Mouse (Mus musculus): Measurements from ENCODE around the gene Chd2. TPM values are rescaled to one million over a fixed set of nuclear protein-coding genes. Genes with fewer than 3 reads are reported as not detected.

The Chd2 gene
- polyA plus RNA-seq, 1 experiment from 2014 or later = 44.7 TPM

DNA sequence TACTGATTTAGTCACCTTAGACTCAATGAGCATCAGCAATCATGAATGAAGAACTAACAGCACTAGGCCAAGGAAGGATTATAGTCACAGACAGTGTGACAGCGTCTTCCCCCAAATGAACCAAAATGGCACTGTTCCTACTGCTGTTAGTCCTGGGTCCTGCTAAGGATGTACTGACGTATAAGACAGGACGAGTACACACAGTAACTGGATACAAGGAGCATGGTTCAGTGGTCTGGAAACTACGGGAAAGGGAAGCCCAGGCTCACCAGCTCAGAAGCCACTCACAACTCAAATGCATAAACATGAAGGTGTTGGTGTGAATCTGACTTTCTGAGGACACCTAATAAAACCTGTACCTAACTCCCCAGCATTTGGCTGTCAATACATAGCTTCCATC is 27.1 kb downstream of the Chd2 start:
- Histone ChIP-seq H3K27me3 (ENCODE audit: control insufficient read depth, insufficient read depth, low read length) (no peaks in the 10 kb centered on the region), H3K27ac (ENCODE audit: low read depth, low read length) (0 out of 2 replicates have a peak overlapping the region, but pooled peaks have one; percentile 17), H3K4me3 (ENCODE audit: low read depth, low read length) (no peak overlapping the region), H3K9ac (ENCODE audit: low read length) (no peak overlapping the region), H3K36me3 (ENCODE audit: control insufficient read depth, insufficient read depth, low read length) (peaks cover 19% of the 10 kb centered on the region), H3K4me2 (ENCODE audit: low read depth) (no peak overlapping the region), H3K9me3 (ENCODE audit: control insufficient read depth, low read length) (no peaks in the 10 kb centered on the region), H3K4me1 (ENCODE audit: control insufficient read depth, insufficient read depth, low read length) (no peaks in the 10 kb centered on the region)
- ATAC-seq (ENCODE audit: insufficient read depth, low FRiP score, low TSS enrichment) (no peak), DNase-seq (ENCODE audit: low spot score) (no peak)
- WGBS = 88% methylated on average over 4 of the region's 4 CpGs

DNA sequence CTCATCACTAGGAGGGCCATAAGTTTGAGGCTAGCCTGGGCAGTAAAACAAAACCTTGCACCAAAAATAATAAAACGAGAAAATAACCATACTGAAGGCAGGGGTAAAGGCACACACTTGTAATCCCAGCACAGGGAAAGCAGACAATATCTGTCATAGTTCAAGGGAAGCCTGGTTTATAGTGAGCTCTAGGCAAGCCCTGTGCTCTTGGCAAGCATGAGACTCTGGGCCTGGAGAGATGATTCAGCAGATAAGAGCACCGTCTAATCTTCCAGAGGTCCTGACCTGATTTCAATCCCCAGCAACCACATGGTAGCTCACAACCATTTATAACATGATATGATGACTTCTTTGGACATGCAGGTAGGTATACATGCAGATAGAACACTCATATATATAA is 29.2 kb downstream of the Chd2 start:
- 87% methylated on average over 2 of the region's 2 CpGs for WGBS
- H3K36me3 ChIP-seq (ENCODE audit: control insufficient read depth, insufficient read depth, low read length) = peaks cover 18% of the 10 kb centered on the region
- H3K27ac ChIP-seq (ENCODE audit: low read depth, low read length) = no peak overlapping the region
- H3K4me3 ChIP-seq (ENCODE audit: low read depth, low read length) = no peak overlapping the region
- ATAC-seq (ENCODE audit: insufficient read depth, low FRiP score, low TSS enrichment) = no peak
- no peaks in the 10 kb centered on the region for H3K9me3 ChIP-seq (ENCODE audit: control insufficient read depth, low read length)
- H3K27me3 ChIP-seq (ENCODE audit: control insufficient read depth, insufficient read depth, low read length) = no peaks in the 10 kb centered on the region
- H3K4me2 ChIP-seq (ENCODE audit: low read depth) = no peak overlapping the region
- no peaks in the 10 kb centered on the region for H3K4me1 ChIP-seq (ENCODE audit: control insufficient read depth, insufficient read depth, low read length)
- H3K9ac ChIP-seq (ENCODE audit: low read length) = no peak overlapping the region
- DNase-seq (ENCODE audit: low spot score) = no peak

DNA sequence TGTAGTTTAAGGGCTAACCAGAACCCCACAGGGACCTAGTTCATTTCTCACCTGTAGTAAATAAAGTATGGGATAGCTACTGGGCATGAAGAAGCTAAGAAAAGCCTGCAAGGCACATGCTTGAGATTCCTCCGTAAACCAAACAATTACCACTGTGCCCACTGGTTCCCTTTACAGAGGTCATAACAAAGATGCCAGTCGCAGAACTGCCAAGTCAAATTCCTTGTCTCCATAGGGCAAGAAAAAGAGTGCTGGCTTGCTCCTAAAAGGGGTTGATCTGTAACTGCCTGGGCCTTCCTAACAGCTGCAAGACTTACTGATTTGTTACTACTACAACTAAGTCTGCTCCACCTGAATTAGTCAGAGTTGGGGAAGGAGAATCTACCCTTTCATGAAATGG is 32.9 kb downstream of the Chd2 start:
- H3K9ac ChIP-seq (ENCODE audit: low read length) = no peak overlapping the region
- H3K27ac ChIP-seq (ENCODE audit: low read depth, low read length) = no peak overlapping the region
- H3K9me3 ChIP-seq (ENCODE audit: control insufficient read depth, low read length) = no peaks in the 10 kb centered on the region
- H3K4me2 ChIP-seq (ENCODE audit: low read depth) = no peak overlapping the region
- peaks cover 20% of the 10 kb centered on the region for H3K36me3 ChIP-seq (ENCODE audit: control insufficient read depth, insufficient read depth, low read length)
- 94% methylated on average over 2 of the region's 2 CpGs for WGBS
- no peaks in the 10 kb centered on the region for H3K4me1 ChIP-seq (ENCODE audit: control insufficient read depth, insufficient read depth, low read length)
- DNase-seq (ENCODE audit: low spot score) = no peak
- H3K27me3 ChIP-seq (ENCODE audit: control insufficient read depth, insufficient read depth, low read length) = no peaks in the 10 kb centered on the region
- no peak for ATAC-seq (ENCODE audit: insufficient read depth, low FRiP score, low TSS enrichment)
- no peak overlapping the region for H3K4me3 ChIP-seq (ENCODE audit: low read depth, low read length)

DNA sequence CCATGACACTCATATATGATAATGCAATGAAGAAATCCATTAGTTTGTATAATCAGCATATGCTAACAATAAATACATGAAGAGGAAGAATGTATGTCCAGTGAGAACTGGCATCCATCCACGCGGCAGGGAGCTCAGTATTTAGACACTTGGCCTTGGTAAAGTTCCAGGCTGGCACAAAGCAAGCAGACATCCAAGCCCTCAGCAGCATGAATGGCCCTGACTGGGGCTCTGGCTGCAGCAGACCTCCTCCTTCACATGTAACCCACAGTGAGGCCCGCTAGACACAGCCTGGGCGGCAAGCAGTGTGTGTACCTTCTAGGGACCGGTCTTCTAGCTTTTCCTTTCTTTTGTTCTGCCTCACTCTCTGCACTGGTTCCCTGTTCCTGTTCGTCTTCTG is 34.1 kb downstream of the Chd2 start:
- no peak overlapping the region for H3K4me2 ChIP-seq (ENCODE audit: low read depth)
- DNase-seq (ENCODE audit: low spot score) (no peak), ATAC-seq (ENCODE audit: insufficient read depth, low FRiP score, low TSS enrichment) (no peak)
- 97% methylated on average over 6 of the region's 6 CpGs for WGBS
- peaks cover 22% of the 10 kb centered on the region for H3K36me3 ChIP-seq (ENCODE audit: control insufficient read depth, insufficient read depth, low read length)
- H3K27ac ChIP-seq (ENCODE audit: low read depth, low read length) = no peak overlapping the region
- no peak overlapping the region for H3K4me3 ChIP-seq (ENCODE audit: low read depth, low read length)
- H3K9me3 ChIP-seq (ENCODE audit: control insufficient read depth, low read length) = no peaks in the 10 kb centered on the region
- no peaks in the 10 kb centered on the region for H3K4me1 ChIP-seq (ENCODE audit: control insufficient read depth, insufficient read depth, low read length)
- no peaks in the 10 kb centered on the region for H3K27me3 ChIP-seq (ENCODE audit: control insufficient read depth, insufficient read depth, low read length)
- no peak overlapping the region for H3K9ac ChIP-seq (ENCODE audit: low read length)

DNA sequence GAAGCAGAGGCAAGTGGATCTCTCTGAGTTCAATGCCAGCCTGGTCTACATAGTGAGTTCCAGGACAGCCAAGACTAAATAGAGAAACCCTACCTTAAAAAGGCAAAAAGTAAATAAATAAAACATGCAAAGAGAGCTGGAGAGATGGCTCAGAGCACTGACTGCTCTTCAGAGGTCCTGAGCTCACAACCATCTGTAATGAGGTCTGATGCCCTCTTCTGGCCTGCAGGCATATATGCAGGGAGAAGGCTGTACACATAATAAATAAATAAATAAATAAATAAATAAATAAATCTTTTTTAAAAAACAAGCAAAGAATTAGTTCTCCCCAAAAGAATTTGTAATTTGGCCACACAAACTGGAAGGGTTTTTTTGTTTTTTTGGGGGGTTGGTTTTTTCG is 34.8 kb downstream of the Chd2 start:
- no peaks in the 10 kb centered on the region for H3K9me3 ChIP-seq (ENCODE audit: control insufficient read depth, low read length)
- H3K27me3 ChIP-seq (ENCODE audit: control insufficient read depth, insufficient read depth, low read length) = no peaks in the 10 kb centered on the region
- H3K4me3 ChIP-seq (ENCODE audit: low read depth, low read length) = no peak overlapping the region
- ATAC-seq (ENCODE audit: insufficient read depth, low FRiP score, low TSS enrichment) = no peak
- DNase-seq (ENCODE audit: low spot score) = no peak
- no peak overlapping the region for H3K27ac ChIP-seq (ENCODE audit: low read depth, low read length)
- H3K36me3 ChIP-seq (ENCODE audit: control insufficient read depth, insufficient read depth, low read length) = peaks cover 22% of the 10 kb centered on the region
- H3K4me1 ChIP-seq (ENCODE audit: control insufficient read depth, insufficient read depth, low read length) = no peaks in the 10 kb centered on the region
- WGBS = 100% methylated on average over 1 of the region's 1 CpGs
- no peak overlapping the region for H3K9ac ChIP-seq (ENCODE audit: low read length)
- H3K4me2 ChIP-seq (ENCODE audit: low read depth) = no peak overlapping the region

DNA sequence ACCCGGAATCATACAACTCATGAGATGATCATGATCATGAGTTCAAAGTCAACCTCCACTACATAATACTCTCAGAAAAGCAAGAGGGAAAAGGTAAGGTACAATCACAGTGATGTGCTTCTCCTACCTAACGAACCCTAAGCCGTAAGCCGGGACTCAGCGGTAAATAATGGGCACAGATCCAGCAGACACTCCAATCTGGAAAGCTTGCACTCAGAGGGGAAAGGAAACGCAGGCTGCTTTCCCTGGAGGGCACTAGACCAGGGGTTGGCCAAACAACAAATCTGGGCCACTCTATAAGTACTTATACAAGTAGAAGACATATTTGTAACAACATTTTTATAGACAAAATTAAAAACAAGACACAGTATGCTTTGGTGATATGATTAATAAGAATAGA is 36.4 kb downstream of the Chd2 start:
- peaks cover 21% of the 10 kb centered on the region for H3K36me3 ChIP-seq (ENCODE audit: control insufficient read depth, insufficient read depth, low read length)
- H3K4me3 ChIP-seq (ENCODE audit: low read depth, low read length) = no peak overlapping the region
- 95% methylated on average over 6 of the region's 6 CpGs for WGBS
- H3K9ac ChIP-seq (ENCODE audit: low read length) = no peak overlapping the region
- no peaks in the 10 kb centered on the region for H3K4me1 ChIP-seq (ENCODE audit: control insufficient read depth, insufficient read depth, low read length)
- H3K27me3 ChIP-seq (ENCODE audit: control insufficient read depth, insufficient read depth, low read length) = no peaks in the 10 kb centered on the region
- DNase-seq (ENCODE audit: low spot score) = no peak
- no peak overlapping the region for H3K4me2 ChIP-seq (ENCODE audit: low read depth)
- no peak for ATAC-seq (ENCODE audit: insufficient read depth, low FRiP score, low TSS enrichment)
- H3K9me3 ChIP-seq (ENCODE audit: control insufficient read depth, low read length) = no peaks in the 10 kb centered on the region
- H3K27ac ChIP-seq (ENCODE audit: low read depth, low read length) = no peak overlapping the region

DNA sequence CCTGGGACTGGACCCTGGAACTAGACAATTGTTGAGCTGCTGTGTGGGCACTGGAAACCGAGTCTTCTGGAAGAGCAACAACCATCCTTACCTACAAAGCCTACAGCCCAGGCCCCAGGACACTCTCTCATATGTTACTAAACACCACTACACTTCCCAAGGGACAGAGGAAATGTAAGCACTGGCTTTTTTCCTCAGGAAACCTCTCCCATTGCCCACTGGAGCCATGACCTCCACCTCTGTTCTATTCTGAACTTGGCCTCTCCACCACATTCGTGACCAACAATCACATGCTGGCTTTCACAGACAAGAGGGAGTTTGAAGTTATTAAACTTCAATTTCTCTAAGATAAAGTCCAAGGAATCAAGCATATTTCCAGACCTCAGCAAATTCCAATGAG is 43.4 kb downstream of the Chd2 start:
- Histone ChIP-seq H3K36me3 (ENCODE audit: control insufficient read depth, insufficient read depth, low read length) (peaks cover 37% of the 10 kb centered on the region), H3K4me2 (ENCODE audit: low read depth) (no peak overlapping the region), H3K4me3 (ENCODE audit: low read depth, low read length) (no peak overlapping the region), H3K27me3 (ENCODE audit: control insufficient read depth, insufficient read depth, low read length) (no peaks in the 10 kb centered on the region), H3K4me1 (ENCODE audit: control insufficient read depth, insufficient read depth, low read length) (no peaks in the 10 kb centered on the region), H3K9ac (ENCODE audit: low read length) (no peak overlapping the region), H3K27ac (ENCODE audit: low read depth, low read length) (no peak overlapping the region), H3K9me3 (ENCODE audit: control insufficient read depth, low read length) (no peaks in the 10 kb centered on the region)
- no peak for DNase-seq (ENCODE audit: low spot score)
- no peak for ATAC-seq (ENCODE audit: insufficient read depth, low FRiP score, low TSS enrichment)
- WGBS = 86% methylated on average over 2 of the region's 2 CpGs

DNA sequence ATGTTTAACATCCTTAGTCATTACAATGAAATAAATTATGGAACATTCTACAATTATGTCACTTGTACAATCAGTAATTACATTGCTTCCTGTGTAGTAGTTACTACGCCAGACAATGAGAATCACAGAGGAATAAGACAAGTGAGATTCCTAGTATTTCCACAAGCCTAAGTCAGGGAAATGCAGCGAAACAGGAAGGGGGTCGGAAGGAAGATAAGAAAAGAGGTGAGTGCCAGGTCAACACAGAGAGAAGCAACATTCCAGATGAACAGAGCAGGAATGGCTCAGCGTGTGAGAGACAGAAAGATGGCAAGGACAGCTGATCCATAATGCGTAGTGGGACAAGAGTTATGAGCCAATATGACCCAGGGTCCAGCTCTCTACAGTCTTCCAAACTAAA is 52.4 kb downstream of the Chd2 start:
- Histone ChIP-seq H3K4me1 (ENCODE audit: control insufficient read depth, insufficient read depth, low read length) (no peaks in the 10 kb centered on the region), H3K9ac (ENCODE audit: low read length) (no peak overlapping the region), H3K9me3 (ENCODE audit: control insufficient read depth, low read length) (no peaks in the 10 kb centered on the region), H3K4me3 (ENCODE audit: low read depth, low read length) (no peak overlapping the region), H3K27me3 (ENCODE audit: control insufficient read depth, insufficient read depth, low read length) (no peaks in the 10 kb centered on the region), H3K27ac (ENCODE audit: low read depth, low read length) (no peak overlapping the region), H3K36me3 (ENCODE audit: control insufficient read depth, insufficient read depth, low read length) (peaks cover 21% of the 10 kb centered on the region), H3K4me2 (ENCODE audit: low read depth) (no peak overlapping the region)
- no peak for ATAC-seq (ENCODE audit: insufficient read depth, low FRiP score, low TSS enrichment)
- no peak for DNase-seq (ENCODE audit: low spot score)
- WGBS = 88% methylated on average over 5 of the region's 5 CpGs

DNA sequence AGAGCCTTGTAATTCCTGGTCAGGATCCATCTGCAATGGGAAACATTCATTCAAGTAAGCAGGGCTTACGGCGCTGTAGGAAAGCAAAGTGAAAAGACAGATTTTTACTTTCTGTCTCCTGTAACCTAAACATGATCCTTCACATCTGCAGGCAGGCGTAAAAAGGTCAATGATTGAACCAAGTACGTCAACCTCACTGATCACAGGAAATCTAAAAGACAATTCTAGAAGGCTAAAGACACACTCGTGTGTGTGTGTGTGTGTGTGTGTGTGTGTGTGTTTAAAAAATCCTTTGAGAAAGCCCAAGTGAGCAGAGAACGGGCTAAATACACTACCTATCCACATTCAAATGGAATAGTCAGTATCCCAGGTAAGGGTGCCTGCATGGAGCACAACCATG is 60.5 kb downstream of the Chd2 start:
- no peak overlapping the region for H3K4me2 ChIP-seq (ENCODE audit: low read depth)
- no peaks in the 10 kb centered on the region for H3K4me1 ChIP-seq (ENCODE audit: control insufficient read depth, insufficient read depth, low read length)
- no peak for DNase-seq (ENCODE audit: low spot score)
- no peak overlapping the region for H3K4me3 ChIP-seq (ENCODE audit: low read depth, low read length)
- no peak for ATAC-seq (ENCODE audit: insufficient read depth, low FRiP score, low TSS enrichment)
- H3K9ac ChIP-seq (ENCODE audit: low read length) = no peak overlapping the region
- 88% methylated on average over 6 of the region's 6 CpGs for WGBS
- no peak overlapping the region for H3K27ac ChIP-seq (ENCODE audit: low read depth, low read length)
- H3K36me3 ChIP-seq (ENCODE audit: control insufficient read depth, insufficient read depth, low read length) = peaks cover 15% of the 10 kb centered on the region
- H3K27me3 ChIP-seq (ENCODE audit: control insufficient read depth, insufficient read depth, low read length) = no peaks in the 10 kb centered on the region
- H3K9me3 ChIP-seq (ENCODE audit: control insufficient read depth, low read length) = no peaks in the 10 kb centered on the region

Measured in neural tube, embryonic 11.5 days (tissue).